Mouse (Mus musculus) kidney, embryonic 15.5 days (tissue): Measurements from ENCODE around the gene Rnf4. TPM values are rescaled to one million over a fixed set of nuclear protein-coding genes. Genes with fewer than 3 reads are reported as not detected.

Experiments
- ATAC-seq: fragments of 200-750 bp; cut with Nextera tagmentation; replicated peaks from 2 replicates; pipeline ENCODE4 v1.8.0; 2017; ENCODE audit warnings: moderate TSS enrichment; ENCODE audit not compliant: low FRiP score
- H3K27ac ChIP-seq: fragments of 300-500 bp; sonication (generic); 2 replicates; pipeline ENCODE4 v1.5.1; 2015; ENCODE audit warnings: mild to moderate bottlenecking, inconsistent platforms
- H3K27me3 ChIP-seq: fragments of 300-500 bp; sonication (generic); 2 replicates; pipeline ENCODE4 v1.6.1; 2015; ENCODE audit warnings: inconsistent platforms
- H3K36me3 ChIP-seq: fragments of 300-500 bp; sonication (generic); 2 replicates; pipeline ENCODE4 v1.6.1; 2015; ENCODE audit warnings: inconsistent platforms
- H3K4me1 ChIP-seq: fragments of 300-500 bp; sonication (generic); 2 replicates; pipeline ENCODE4 v1.6.1; 2015; ENCODE audit warnings: inconsistent platforms
- H3K4me2 ChIP-seq: fragments of 300-500 bp; sonication (generic); 2 replicates; pipeline ENCODE4 v1.6.1; 2015; ENCODE audit warnings: moderate library complexity, mild to moderate bottlenecking, inconsistent platforms
- H3K4me3 ChIP-seq: fragments of 300-500 bp; sonication (generic); replicated peaks from 2 replicates; pipeline ENCODE4 v1.5.1; 2015; ENCODE audit warnings: mild to moderate bottlenecking, inconsistent platforms
- H3K9ac ChIP-seq: fragments of 300-500 bp; sonication (generic); 2 replicates; pipeline ENCODE4 v1.6.1; 2015; ENCODE audit warnings: mild to moderate bottlenecking, inconsistent platforms
- H3K9me3 ChIP-seq: fragments of 300-500 bp; sonication (generic); replicated peaks from 2 replicates; pipeline ENCODE4 v1.6.1; 2016; ENCODE audit warnings: inconsistent platforms
- WGBS: fragments of 180-500 bp; shearing (Covaris S2); methylation state at CpG from one replicate; pipeline ENCODE4 v1.1.7; 2015; ENCODE audit warnings: mixed read lengths; 5-methylcytosine and 5-hydroxymethylcytosine counted together
- polyA plus RNA-seq: library from polyadenylated mRNA; unstranded; fragments of >200 nt; fragmentation: Nextera tagmentation; extraction: Ambion mirVana; gene quantifications from 2 replicates; pipeline ENCODE4 v1.2.1, GENCODE M21; 2015

Rnf4 gene
- polyA plus RNA-seq, 1 experiment from 2014 or later = 181 TPM

DNA sequence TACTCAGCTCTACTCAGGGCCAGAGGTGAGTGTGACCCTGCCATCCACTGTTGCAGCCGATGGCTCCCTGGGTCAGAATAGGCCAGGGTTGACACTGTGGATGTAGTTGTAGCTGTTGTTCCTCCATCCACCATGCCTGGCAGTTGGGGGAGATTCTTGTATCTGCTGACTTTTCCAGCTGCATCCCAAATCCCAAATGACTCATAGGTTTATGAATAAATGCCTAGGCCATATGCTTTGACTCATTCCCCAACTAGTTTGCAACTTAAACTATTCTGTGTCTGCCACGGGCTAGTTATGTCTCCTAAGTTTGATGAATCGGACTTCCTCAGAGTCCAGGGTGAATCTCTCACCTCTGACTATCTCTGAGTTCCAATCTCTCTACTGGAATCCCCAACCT, 24.2 kb downstream of the Rnf4 start:
- H3K27me3 ChIP-seq = no peaks in the 10 kb centered on the region
- H3K36me3 ChIP-seq = peaks cover 90% of the 10 kb centered on the region
- no peak overlapping the region for H3K27ac ChIP-seq
- no peak overlapping the region for H3K9ac ChIP-seq
- H3K4me1 ChIP-seq = no peaks in the 10 kb centered on the region
- ATAC-seq = no peak
- 95% methylated on average over 3 of the region's 3 CpGs for WGBS
- H3K9me3 ChIP-seq = no peaks in the 10 kb centered on the region
- no peak overlapping the region for H3K4me3 ChIP-seq
- no peak overlapping the region for H3K4me2 ChIP-seq

DNA sequence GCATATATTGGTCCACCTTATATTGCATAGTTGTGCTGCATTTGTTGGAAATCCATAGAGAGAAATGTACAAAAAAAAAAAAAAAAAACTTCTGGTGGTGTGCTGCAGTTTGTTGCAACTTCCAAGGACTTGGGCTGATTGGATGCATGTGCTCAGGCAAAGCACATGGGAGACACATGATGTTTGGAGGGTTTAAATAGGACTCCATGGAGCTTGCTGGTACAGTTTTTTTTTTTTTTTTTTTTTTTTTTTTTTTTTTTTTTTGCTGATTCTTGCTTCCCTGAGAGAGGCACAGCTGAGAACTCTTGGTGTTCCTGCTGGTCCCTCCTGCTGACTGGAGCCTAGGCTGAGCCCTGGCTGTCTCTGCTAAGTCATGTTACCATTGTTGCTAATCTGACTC, 27.0 kb downstream of the Rnf4 start:
- Histone ChIP-seq H3K27me3 (no peaks in the 10 kb centered on the region), H3K4me3 (no peak overlapping the region), H3K9me3 (no peaks in the 10 kb centered on the region), H3K27ac (no peak overlapping the region), H3K4me1 (no peaks in the 10 kb centered on the region), H3K36me3 (peaks cover 66% of the 10 kb centered on the region), H3K9ac (no peak overlapping the region), H3K4me2 (no peak overlapping the region)
- no peak for ATAC-seq

- Histone ChIP-seq H3K4me1 (peaks cover 22% of the 10 kb centered on the region), H3K4me3 (peak overlapping the region; percentile 93), H3K4me2 (peak overlapping the region; percentile 59), H3K9me3 (no peaks in the 10 kb centered on the region), H3K27me3 (no peaks in the 10 kb centered on the region), H3K27ac (peak overlapping the region; percentile 86), H3K36me3 (peaks cover 16% of the 10 kb centered on the region), H3K9ac (peak overlapping the region; percentile 53)
- no peak for ATAC-seq
- WGBS = 68% methylated on average over 7 of the region's 7 CpGs
Measured at GRCm38 (mm10) chr5:34368551-34369290, 32.6 kb downstream of the Rnf4 start.

DNA sequence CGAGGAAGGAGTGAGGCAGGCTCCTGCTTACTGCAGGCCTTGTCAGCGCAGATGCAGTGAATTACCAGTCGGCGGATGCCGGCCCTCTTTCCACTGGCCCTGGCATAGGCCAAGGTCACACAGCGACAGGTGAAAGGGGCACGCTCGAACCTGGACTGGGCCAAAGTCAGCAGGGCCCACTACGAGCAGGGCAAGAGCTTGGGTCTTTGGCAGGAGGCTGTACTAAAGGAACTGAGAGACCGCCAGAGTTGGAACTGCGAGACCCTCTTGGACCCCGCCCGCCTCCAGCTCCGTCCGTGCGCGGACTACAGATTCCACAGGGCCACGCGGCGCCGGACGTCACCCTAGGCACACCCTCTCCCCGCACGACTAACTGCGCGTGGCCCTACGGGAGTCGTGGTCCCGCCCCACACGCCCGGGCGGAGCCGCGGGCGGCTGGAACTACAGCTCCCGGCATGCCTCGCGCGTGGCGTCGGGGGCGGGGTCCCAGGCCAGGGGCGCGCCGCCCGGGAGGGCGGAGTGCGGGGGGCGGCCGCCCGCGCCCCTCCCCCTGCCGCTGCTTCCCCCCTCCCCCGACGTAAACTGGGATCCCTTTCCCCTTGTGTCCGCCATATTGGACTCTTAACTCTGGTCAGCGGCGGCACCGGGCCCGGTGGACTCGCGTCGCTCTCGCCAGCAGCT, 33.4 kb downstream of the Rnf4 start, which contains the start of gene Fam193a:
Gene Fam193a (plus strand): TSS at position 593 of the 681 bp plus-strand sequence.
- Histone ChIP-seq H3K27ac (peak within 1 kb of the TSS; percentile 86), H3K27me3 (no peaks in the 10 kb centered on the region), H3K36me3 (peaks cover 11% of the 10 kb centered on the region), H3K4me2 (peak within 1 kb of the TSS; percentile 70), H3K9ac (peak within 1 kb of the TSS; percentile 94), H3K9me3 (no peaks in the 10 kb centered on the region), H3K4me3 (peak within 1 kb of the TSS; percentile 93), H3K4me1 (peaks cover 22% of the 10 kb centered on the region)
- WGBS = 1% methylated on average over 57 of the region's 64 CpGs
- ATAC-seq = peak; percentile 100

DNA sequence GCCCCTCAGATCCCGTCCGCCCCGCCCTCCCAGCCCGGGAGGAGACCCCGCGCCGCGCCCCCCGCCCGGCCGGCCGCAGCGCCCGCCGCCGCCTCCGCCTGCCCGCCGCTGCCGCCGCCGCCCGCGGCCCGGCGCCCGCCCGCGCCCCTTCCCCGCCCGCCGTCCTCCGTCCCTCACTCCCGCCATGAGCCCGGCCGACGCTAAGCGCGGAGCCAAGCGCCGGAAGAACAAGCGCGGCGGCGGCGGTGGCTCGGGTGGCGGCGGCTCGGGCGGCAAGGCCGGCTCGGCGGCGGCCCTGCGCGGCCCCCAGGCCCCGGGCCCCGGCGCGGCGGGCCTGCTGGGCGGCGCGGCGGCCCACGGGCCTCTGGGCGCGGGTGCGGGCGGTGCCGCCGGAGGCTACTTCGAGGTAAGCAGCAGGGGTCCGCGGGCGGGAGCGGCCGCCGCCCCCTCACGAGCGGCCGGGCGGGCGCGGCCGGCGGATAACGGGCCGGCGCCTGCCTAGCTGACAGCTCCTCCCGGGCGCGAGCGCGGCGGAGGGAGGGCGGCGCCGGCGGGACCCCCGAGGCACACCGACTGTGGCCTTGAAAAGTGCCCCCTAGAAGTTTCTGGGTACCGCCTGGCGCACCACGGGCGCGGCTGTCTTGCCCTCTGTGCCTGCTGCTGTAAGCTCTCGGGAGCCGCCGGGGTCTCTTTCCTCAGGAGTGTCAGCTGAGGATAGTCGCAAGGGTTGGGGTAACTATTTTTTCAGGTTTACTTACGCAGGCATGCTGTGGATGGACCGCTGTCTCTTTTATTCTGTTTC, 34.1 kb downstream of the Rnf4 start:
- peaks cover 22% of the 10 kb centered on the region for H3K4me1 ChIP-seq
- peak; percentile 5 for ATAC-seq

GRCm38 (mm10) chr5:34370840-34371239, 34.8 kb downstream of the Rnf4 start:
- Histone ChIP-seq H3K9ac (peak overlapping the region; percentile 94), H3K4me2 (peak overlapping the region; percentile 70), H3K27me3 (no peaks in the 10 kb centered on the region), H3K9me3 (no peaks in the 10 kb centered on the region), H3K4me3 (peak overlapping the region; percentile 93), H3K4me1 (peaks cover 22% of the 10 kb centered on the region), H3K27ac (0 out of 2 replicates have a peak overlapping the region, but pooled peaks have one; percentile 56), H3K36me3 (no peaks in the 10 kb centered on the region)
- 25% methylated on average over 8 of the region's 8 CpGs for WGBS
- ATAC-seq = no peak

More for the DNA sequence above, 34.1 kb downstream of the Rnf4 start:
- under 1% methylated on average over 93 of the region's 114 CpGs for WGBS
- H3K27me3 ChIP-seq = no peaks in the 10 kb centered on the region
- no peaks in the 10 kb centered on the region for H3K9me3 ChIP-seq
- H3K4me2 ChIP-seq = peak overlapping the region; percentile 70
- H3K36me3 ChIP-seq = peaks cover 3% of the 10 kb centered on the region; the same call in 1 of the 2 replicates
- peak overlapping the region; percentile 56 for H3K27ac ChIP-seq
- peak overlapping the region; percentile 94 for H3K9ac ChIP-seq
- H3K4me3 ChIP-seq = peak overlapping the region; percentile 93

GRCm38 (mm10) chr5:34372141-34372540, 36.1 kb downstream of the Rnf4 start:
- Histone ChIP-seq H3K4me2 (peak overlapping the region; percentile 5; the same call in 1 of the 2 replicates), H3K27ac (no peak overlapping the region), H3K4me3 (0 out of 2 replicates have a peak overlapping the region, but pooled peaks have one; percentile 3), H3K36me3 (no peaks in the 10 kb centered on the region), H3K9me3 (no peaks in the 10 kb centered on the region), H3K4me1 (peaks cover 22% of the 10 kb centered on the region), H3K9ac (no peak overlapping the region), H3K27me3 (no peaks in the 10 kb centered on the region)
- ATAC-seq = no peak

DNA sequence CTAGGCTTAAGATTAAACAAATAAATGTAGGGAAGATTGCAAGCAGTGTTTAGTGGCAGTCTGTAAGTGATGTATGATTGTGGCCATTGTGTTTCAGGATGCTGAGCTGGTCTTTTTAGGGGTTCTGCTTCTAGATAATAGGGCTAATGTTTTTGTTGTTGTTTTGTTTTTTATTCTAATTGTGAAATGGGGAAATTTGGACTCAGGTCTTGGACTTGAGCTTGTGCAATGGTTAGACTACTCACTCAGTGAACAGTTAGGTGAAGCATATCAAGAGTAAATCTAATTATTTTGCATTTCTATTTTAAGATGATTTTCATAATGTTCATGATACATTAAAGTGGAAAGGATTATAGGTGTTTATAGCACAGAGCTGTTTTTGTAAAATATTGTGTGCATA, 36.5 kb downstream of the Rnf4 start:
- Histone ChIP-seq H3K4me3 (no peak overlapping the region), H3K9me3 (no peaks in the 10 kb centered on the region), H3K27me3 (no peaks in the 10 kb centered on the region), H3K36me3 (no peaks in the 10 kb centered on the region), H3K4me1 (peaks cover 22% of the 10 kb centered on the region), H3K27ac (no peak overlapping the region), H3K9ac (no peak overlapping the region), H3K4me2 (peak overlapping the region; percentile 5; the same call in 1 of the 2 replicates)
- no peak for ATAC-seq

DNA sequence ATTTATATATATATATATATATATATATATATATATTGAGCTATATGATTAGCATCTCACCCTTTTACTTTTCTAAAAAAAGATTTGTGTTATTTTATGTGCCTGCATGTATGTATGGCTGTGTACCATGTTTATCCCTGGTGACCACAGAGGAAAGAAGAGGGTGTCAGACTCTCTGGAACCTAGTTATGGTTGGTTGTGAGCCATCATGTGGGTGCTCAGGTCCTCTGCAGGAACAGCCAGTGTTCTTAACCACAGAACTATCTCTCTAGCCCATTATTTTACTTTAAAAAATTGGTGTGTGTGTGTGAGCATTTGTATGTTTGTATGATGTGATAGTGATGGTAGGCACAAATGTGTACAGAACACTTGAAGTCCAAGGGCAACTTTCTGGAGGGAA, 42.7 kb downstream of the Rnf4 start:
- no peak overlapping the region for H3K9ac ChIP-seq
- no peak overlapping the region for H3K4me3 ChIP-seq
- no peak overlapping the region for H3K4me2 ChIP-seq
- H3K4me1 ChIP-seq = no peaks in the 10 kb centered on the region
- H3K36me3 ChIP-seq = no peaks in the 10 kb centered on the region
- H3K9me3 ChIP-seq = no peaks in the 10 kb centered on the region
- no peak overlapping the region for H3K27ac ChIP-seq
- no peak for ATAC-seq
- H3K27me3 ChIP-seq = no peaks in the 10 kb centered on the region

- Histone ChIP-seq H3K27me3 (no peaks in the 10 kb centered on the region), H3K4me2 (no peak overlapping the region), H3K9ac (no peak overlapping the region), H3K36me3 (peaks cover 15% of the 10 kb centered on the region), H3K4me1 (no peaks in the 10 kb centered on the region), H3K27ac (no peak overlapping the region), H3K4me3 (no peak overlapping the region), H3K9me3 (peaks cover 6% of the 10 kb centered on the region; the same call in 1 of the 2 replicates)
- 94% methylated on average over 2 of the region's 2 CpGs for WGBS
- no peak for ATAC-seq
Measured at GRCm38 (mm10) chr5:34381700-34382099, 45.6 kb downstream of the Rnf4 start.

GRCm38 (mm10) chr5:34385616-34386015, 49.5 kb downstream of the Rnf4 start:
- H3K4me3 ChIP-seq = no peak overlapping the region
- WGBS = 97% methylated on average over 5 of the region's 5 CpGs
- no peaks in the 10 kb centered on the region for H3K27me3 ChIP-seq
- no peak for ATAC-seq
- peaks cover 13% of the 10 kb centered on the region; the same call in 1 of the 2 replicates for H3K9me3 ChIP-seq
- peaks cover 24% of the 10 kb centered on the region for H3K36me3 ChIP-seq
- no peak overlapping the region for H3K9ac ChIP-seq
- no peak overlapping the region for H3K4me2 ChIP-seq
- no peak overlapping the region for H3K27ac ChIP-seq
- H3K4me1 ChIP-seq = no peaks in the 10 kb centered on the region

DNA sequence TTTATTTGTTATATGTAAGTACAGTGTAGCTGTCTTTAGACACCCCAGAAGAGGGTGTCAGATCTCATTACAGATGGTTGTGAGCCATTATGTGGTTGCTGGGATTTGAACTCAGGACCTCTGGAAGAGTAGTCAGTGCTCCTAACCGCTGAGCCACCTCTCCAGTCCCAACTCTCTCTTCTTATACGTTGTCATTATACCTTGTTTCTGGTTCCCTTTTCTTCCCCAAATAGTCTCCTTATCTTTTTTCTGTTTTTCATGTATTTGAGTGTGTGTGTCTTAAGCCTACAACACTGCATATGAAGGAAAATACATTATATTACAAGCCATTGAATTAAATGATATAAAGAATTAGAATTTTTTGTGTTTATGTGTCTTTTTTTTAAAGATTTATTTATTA, 50.7 kb downstream of the Rnf4 start:
- Histone ChIP-seq H3K4me1 (no peaks in the 10 kb centered on the region), H3K36me3 (peaks cover 24% of the 10 kb centered on the region), H3K9me3 (peaks cover 13% of the 10 kb centered on the region; the same call in 1 of the 2 replicates), H3K27me3 (no peaks in the 10 kb centered on the region), H3K9ac (no peak overlapping the region), H3K4me3 (no peak overlapping the region), H3K4me2 (no peak overlapping the region), H3K27ac (no peak overlapping the region)
- WGBS = 97% methylated on average over 2 of the region's 2 CpGs
- no peak for ATAC-seq
